In genomic region chr11:29525988-29526794, GRCm38 (mm10) we compare ENCODE assay signal across 8 mouse cellular contexts. TPM values are rescaled to one million over a fixed set of nuclear protein-coding genes. Genes with fewer than 3 reads are reported as not detected.
DNase-seq lines count a peak whose midpoint lies in the region; ATAC-seq lines count a peak whose summit lies in the region.

Gene Mtif2 (plus strand): TSS chr11:29526408.

- peak within 1 kb of the TSS; percentile 75 for H3K4me3 ChIP-seq in embryonic facial prominence, embryonic 13.5 days
- peak within 1 kb of the TSS; percentile 76 for H3K4me3 ChIP-seq in limb, embryonic 10.5 days
- H3K4me3 ChIP-seq in midbrain, embryonic 12.5 days = peak within 1 kb of the TSS; percentile 68

- WGBS in embryonic facial prominence, embryonic 13.5 days = 3% methylated on average over 47 of the region's 47 CpGs
- 3% methylated on average over 47 of the region's 47 CpGs for WGBS in limb, embryonic 10.5 days
- WGBS in midbrain, embryonic 12.5 days = 3% methylated on average over 47 of the region's 47 CpGs

- peaks cover 4% of the 10 kb centered on the region for H3K4me1 ChIP-seq in embryonic facial prominence, embryonic 13.5 days
- H3K4me1 ChIP-seq in limb, embryonic 10.5 days = peaks cover 7% of the 10 kb centered on the region
- peaks cover 9% of the 10 kb centered on the region for H3K4me1 ChIP-seq in midbrain, embryonic 12.5 days

- peak; percentile 84 for ATAC-seq in embryonic facial prominence, embryonic 13.5 days (ENCODE audit: insufficient number of reproducible peaks, insufficient read depth, low FRiP score, low TSS enrichment, low read depth)
- ATAC-seq in midbrain, embryonic 12.5 days (ENCODE audit: low FRiP score, low read depth) = peak; percentile 98

- peak within 1 kb of the TSS; percentile 89 for H3K27ac ChIP-seq in embryonic facial prominence, embryonic 13.5 days
- H3K27ac ChIP-seq in limb, embryonic 10.5 days = peak within 1 kb of the TSS; percentile 94
- H3K27ac ChIP-seq in midbrain, embryonic 12.5 days (replicated peaks) = peak within 1 kb of the TSS; percentile 83

- no peaks in the 10 kb centered on the region for H3K9me3 ChIP-seq in embryonic facial prominence, embryonic 13.5 days
- H3K9me3 ChIP-seq in limb, embryonic 10.5 days (replicated peaks) = no peaks in the 10 kb centered on the region
- no peaks in the 10 kb centered on the region for H3K9me3 ChIP-seq in midbrain, embryonic 12.5 days

- peak within 1 kb of the TSS; percentile 71 for H3K4me2 ChIP-seq in embryonic facial prominence, embryonic 13.5 days
- H3K4me2 ChIP-seq in midbrain, embryonic 12.5 days (replicated peaks) = peak within 1 kb of the TSS; percentile 69

- peak; percentile 89 for DNase-seq in 3134 (ENCODE audit: extremely low read depth, insufficient read length, low spot score)
- peak; percentile 75 for DNase-seq in adrenal gland, postnatal 25 days
- DNase-seq in heart, adult 18-20 months = peak; percentile 81 to 86
- DNase-seq in kidney, adult 18-20 months = peak; percentile 86
- peak; percentile 92 for DNase-seq in limb, embryonic 10.5 days (ENCODE audit: low spot score)
- DNase-seq in skeletal muscle tissue, adult 2 months (ENCODE audit: low read depth, low spot score) = peak; percentile 68

- peaks cover 14% of the 10 kb centered on the region for H3K36me3 ChIP-seq in embryonic facial prominence, embryonic 13.5 days
- peaks cover 15% of the 10 kb centered on the region for H3K36me3 ChIP-seq in limb, embryonic 10.5 days
- peaks cover 13% of the 10 kb centered on the region for H3K36me3 ChIP-seq in midbrain, embryonic 12.5 days

- H3K9ac ChIP-seq in embryonic facial prominence, embryonic 13.5 days = peak within 1 kb of the TSS; percentile 85
- H3K9ac ChIP-seq in midbrain, embryonic 12.5 days (replicated peaks) = peak within 1 kb of the TSS; percentile 83

- H3K27me3 ChIP-seq in embryonic facial prominence, embryonic 13.5 days = no peaks in the 10 kb centered on the region
- no peaks in the 10 kb centered on the region for H3K27me3 ChIP-seq in limb, embryonic 10.5 days (ENCODE audit: low read depth, poor library complexity, severe bottlenecking)
- H3K27me3 ChIP-seq in midbrain, embryonic 12.5 days = no peaks in the 10 kb centered on the region

RNA-seq across cellular contexts. Expression of gene Mtif2, which starts in this region (rescaled TPM):
- 36.0 and 49.6 TPM in 2 replicates for total RNA-seq in adrenal gland, postnatal 25 days (2021)
- polyA plus RNA-seq in embryonic facial prominence, embryonic 13.5 days (2015; fragmentation: Nextera tagmentation; extraction: Ambion mirVana) = 56.6 and 64.8 TPM in 2 replicates
- 10 to 100 TPM; 59.2 to 63.6 TPM for total RNA-seq in heart, adult 18-20 months (2021)
- polyA plus RNA-seq in limb, embryonic 10.5 days (2016; fragmentation: Nextera tagmentation; extraction: Ambion mirVana) = 43.1 and 45.2 TPM in 2 replicates
- 48.7 and 56.2 TPM in 2 replicates for polyA plus RNA-seq in midbrain, embryonic 12.5 days (2016; fragmentation: Nextera tagmentation; extraction: Ambion mirVana)

Comparison
In these comparisons a context has a peak if more than half of its experiments do, and no peak if none do; other contexts are left out.
1. Peak in every context shown above with its lines: DNase-seq, ATAC-seq, H3K4me3 ChIP-seq and H3K27ac ChIP-seq.